Mouse (Mus musculus) bone marrow, adult 2 months (tissue): ENCODE measurements around the gene Gm2431. TPM values are rescaled to one million over a fixed set of nuclear protein-coding genes. Genes with fewer than 3 reads are reported as not detected.
"Not testable (repeated sequence)": the region's sequence is repeated elsewhere in the genome, so short reads cannot be mapped to it uniquely, and the experiment has no call there.

Source experiments
- H3K27ac ChIP-seq: fragments of 200-500 bp; 2 replicates; pipeline ENCODE4 v1.5.1; 2012; ENCODE audit warnings: low read depth, mild to moderate bottlenecking, control low read depth, inconsistent platforms, low read length; ENCODE audit not compliant: control insufficient read depth, poor library complexity, insufficient read depth
- H3K4me1 ChIP-seq: fragments of 200-500 bp; 2 replicates; pipeline ENCODE4 v1.6.1; 2011; ENCODE audit warnings: low read length; ENCODE audit not compliant: control insufficient read depth, insufficient read depth
- H3K4me3 ChIP-seq: fragments of 200-500 bp; replicated peaks from 2 replicates; pipeline ENCODE3; 2011; ENCODE audit warnings: mild to moderate bottlenecking, low read depth, low read length, control low read depth; ENCODE audit not compliant: control insufficient read depth
- CTCF ChIP-seq: fragments of 200-500 bp; IDR thresholded peaks from 2 replicates; pipeline ENCODE4 v1.5.1; 2011; ENCODE audit warnings: low read length, control low read depth; ENCODE audit not compliant: control insufficient read depth, insufficient read depth
- POLR2A ChIP-seq: fragments of 200-500 bp; IDR thresholded peaks from 2 replicates; pipeline ENCODE4 v1.6.1; 2011; ENCODE audit warnings: low read depth, mild to moderate bottlenecking, control low read depth, low read length, borderline replicate concordance; ENCODE audit not compliant: control insufficient read depth
- WGBS: fragments of 180-500 bp; shearing (Covaris S2); methylation state at CpG from one replicate; pipeline ENCODE4 v1.1.7; 2018; 5-methylcytosine and 5-hydroxymethylcytosine counted together
- polyA plus RNA-seq: library from polyadenylated mRNA; stranded (reverse); fragments of >200 nt; gene quantifications from 2 replicates; pipeline ENCODE4 v1.2.4, GENCODE M21; 2011; ENCODE audit warnings: low replicate concordance; ENCODE audit not compliant: missing spikeins, insufficient read depth, insufficient read length

Gene Gm2431
- not detected in 2 replicates for polyA plus RNA-seq

DNA sequence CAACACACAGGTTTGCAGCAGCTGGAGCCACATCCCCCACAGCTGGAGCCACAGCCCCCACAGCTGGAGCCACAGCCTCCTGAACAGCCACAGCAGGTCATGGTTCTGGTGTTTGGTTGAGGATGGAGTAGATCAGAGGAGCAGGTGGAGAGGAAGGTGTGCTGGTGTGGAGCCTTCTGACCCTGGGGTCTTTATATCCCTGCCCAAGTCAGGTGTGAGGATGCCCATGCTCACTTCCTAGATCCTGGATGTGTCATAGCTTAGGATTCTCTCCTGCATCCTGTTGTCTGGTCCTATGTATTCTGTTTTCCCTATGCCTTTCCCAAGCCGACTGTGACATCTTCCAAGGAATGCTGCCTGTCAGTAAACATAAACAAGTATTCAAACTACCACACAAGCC lies at the start of gene Gm2431:
Gm2431 (minus strand) TSS at position 101 of the 400 bp plus-strand sequence.
- not testable (repeated sequence) for H3K27ac ChIP-seq, H3K4me1 ChIP-seq, H3K4me3 ChIP-seq
- WGBS = 32% methylated on average over 1 of the region's 1 CpGs

DNA sequence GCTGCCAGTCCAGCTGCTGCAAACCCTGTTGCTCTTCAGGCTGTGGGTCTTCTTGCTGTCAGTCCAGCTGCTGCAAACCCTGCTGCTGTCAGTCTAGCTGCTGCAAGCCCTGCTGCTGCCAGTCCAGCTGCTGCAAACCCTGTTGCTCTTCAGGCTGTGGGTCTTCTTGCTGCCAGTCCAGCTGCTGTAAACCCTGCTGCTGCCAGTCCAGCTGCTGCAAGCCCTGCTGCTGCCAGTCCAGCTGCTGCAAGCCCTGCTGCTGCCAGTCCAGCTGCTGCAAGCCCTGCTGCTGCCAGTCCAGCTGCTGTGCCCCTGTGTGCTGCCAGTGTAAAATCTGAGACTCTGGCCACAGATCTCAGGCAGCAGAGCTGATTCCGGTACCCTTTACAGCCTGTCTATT lies 45.8 kb upstream of the Gm2431 start:
- H3K27ac ChIP-seq, H3K4me3 ChIP-seq, H3K4me1 ChIP-seq: not testable (repeated sequence)
- WGBS = 78% methylated on average over 1 of the region's 1 CpGs

DNA sequence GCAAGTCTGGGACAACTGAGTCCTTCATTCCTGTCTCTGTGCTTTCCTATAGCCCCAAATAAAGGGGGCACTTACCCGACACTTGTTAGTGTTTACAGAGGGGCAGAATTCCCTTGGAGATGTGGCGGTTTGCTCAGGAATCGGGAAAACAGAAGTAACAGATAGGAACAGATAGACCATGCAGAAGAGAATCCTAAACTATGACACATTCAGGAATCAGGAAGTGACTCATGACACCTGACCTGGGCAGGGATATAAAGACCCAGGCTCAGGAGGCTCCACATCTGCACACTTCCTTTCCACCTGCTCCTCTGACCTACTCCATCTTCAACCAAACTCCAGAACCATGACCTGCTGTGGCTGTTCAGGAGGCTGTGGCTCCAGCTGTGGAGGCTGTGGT lies 45.1 kb upstream of the Gm2431 start, which contains the start of gene Krtap5-4:
Krtap5-4 (plus strand) TSS at position 301 of the 400 bp plus-strand sequence.
- Histone ChIP-seq H3K4me1 (no peaks in the 10 kb centered on the region), H3K4me3 (no peak within 1 kb of the TSS), H3K27ac (no peak within 1 kb of the TSS)
- 27% methylated on average over 3 of the region's 3 CpGs for WGBS
- TF ChIP-seq POLR2A (no peak), CTCF (no peak)

DNA sequence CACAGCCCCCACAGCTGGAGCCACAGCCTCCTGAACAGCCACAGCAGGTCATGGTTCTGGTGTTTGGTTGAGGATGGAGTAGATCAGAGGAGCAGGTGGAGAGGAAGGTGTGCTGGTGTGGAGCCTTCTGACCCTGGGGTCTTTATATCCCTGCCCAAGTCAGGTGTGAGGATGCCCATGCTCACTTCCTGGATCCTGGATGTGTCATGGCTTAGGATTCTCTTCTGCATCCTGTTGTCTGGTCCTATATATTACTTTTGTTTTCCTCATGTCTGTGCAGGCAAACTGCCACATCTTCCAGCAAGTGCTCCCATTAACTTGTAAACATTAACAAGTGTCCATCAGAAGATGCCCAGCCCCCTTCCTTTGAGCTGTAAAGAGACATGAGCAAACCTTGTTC lies 38.9 kb upstream of the Gm2431 start, which contains the start of gene Krtap5-1:
Krtap5-1 (minus strand) TSS at position 101 of the 400 bp plus-strand sequence.
- H3K4me1 ChIP-seq, H3K27ac ChIP-seq, H3K4me3 ChIP-seq: not testable (repeated sequence)

DNA sequence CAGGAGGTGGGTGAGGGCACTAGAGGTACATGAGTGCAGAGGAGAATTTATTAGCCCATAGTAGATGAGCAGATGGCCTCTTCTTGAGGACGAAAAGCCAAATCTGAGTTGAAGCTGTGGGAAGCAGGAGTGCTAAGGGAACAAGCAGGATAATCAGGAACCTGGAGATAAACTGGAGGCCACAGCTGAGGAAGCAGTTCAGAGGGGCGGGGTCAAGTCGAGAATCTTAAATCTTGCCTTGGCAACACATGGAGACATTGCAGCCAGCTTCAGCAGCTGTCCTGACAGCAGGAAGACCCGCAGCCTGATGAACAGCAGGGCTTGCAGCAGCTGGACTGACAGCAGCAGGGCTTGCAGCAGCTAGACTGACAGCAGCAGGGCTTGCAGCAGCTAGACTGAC lies 38.0 kb upstream of the Gm2431 start:
- not testable (repeated sequence) for H3K4me1 ChIP-seq, H3K4me3 ChIP-seq, H3K27ac ChIP-seq
- 30% methylated on average over 4 of the region's 4 CpGs for WGBS

DNA sequence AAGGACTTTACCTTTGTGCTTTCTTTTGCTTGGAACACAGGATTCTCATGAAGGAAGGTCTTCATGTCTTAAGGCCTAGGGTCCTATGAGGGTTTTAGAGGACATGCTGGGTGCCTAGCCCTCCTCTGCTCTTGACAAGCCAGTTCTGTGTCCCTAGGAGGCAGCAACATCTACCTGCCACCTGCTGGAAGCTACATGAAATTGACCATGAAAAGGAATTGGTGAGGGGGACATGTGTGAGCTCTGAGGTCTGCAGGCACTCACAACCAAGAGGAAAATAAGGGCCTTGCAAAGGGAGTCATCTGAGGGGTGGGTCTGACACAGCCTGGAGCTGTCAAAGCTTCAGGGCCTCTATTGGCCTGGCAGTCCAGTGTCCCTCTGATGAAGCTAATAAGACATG lies 37.3 kb upstream of the Gm2431 start:
- no peak overlapping the region for H3K4me3 ChIP-seq
- H3K4me1 ChIP-seq = no peaks in the 10 kb centered on the region
- TF ChIP-seq CTCF = no peak
- no peak overlapping the region for H3K27ac ChIP-seq

DNA sequence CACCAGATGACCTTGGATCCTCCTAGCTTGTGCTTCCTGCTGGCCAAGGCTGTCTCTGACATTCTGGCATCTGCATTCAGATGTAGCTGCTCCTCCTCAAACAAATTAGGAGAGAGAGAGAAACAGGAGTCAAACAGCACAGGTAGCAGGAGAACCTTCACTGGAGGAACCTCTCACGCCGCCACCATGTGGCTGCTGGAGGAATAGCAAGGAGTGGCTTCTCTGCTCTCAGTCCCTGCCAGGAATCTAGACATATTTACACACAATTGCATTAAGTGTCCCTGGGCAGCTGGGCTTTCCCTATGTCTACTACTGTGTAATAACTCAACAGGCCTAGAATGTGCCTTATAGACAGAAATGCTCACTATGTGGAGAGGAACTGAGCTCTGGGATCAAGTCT lies 35.7 kb upstream of the Gm2431 start:
- H3K4me1 ChIP-seq, H3K4me3 ChIP-seq, H3K27ac ChIP-seq: not testable (repeated sequence)
- peak; percentile 56 for TF ChIP-seq CTCF
- 3% methylated on average over 2 of the region's 2 CpGs for WGBS

DNA sequence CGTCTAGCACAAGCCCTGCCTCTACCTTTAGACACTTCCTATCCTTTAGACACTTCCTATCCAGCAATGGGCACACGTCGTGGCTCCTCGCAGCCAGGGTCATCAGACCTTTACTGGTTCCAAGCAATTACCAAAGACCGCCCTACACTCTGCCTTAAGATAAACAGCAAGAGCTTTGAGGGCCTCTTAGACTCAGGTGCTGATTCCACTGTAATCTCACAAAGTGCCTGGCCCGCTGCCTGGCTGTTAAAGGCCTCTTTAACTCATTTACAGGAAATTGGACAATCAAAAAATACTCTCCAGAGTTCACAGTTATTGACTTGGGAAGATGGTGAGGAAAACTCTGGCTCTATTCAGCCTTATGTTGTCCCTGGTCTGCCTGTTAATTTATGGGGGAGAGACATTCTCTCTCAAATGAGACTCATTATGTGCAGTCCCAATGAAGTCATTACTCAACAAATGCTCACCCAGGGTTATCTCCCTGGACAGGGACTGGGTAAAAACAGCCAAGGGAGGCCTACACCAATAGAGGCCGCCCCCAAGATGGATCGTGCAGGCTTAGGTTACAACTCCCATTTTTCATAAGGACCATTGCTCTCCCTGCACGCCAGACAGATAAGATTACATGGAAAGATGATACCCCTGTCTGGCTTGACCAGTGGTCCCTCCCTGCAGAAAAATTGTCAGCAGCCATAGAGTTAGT lies 27.9 kb upstream of the Gm2431 start:
- H3K27ac ChIP-seq, H3K4me3 ChIP-seq, H3K4me1 ChIP-seq: not testable (repeated sequence)
- WGBS = 78% methylated on average over 9 of the region's 9 CpGs

DNA sequence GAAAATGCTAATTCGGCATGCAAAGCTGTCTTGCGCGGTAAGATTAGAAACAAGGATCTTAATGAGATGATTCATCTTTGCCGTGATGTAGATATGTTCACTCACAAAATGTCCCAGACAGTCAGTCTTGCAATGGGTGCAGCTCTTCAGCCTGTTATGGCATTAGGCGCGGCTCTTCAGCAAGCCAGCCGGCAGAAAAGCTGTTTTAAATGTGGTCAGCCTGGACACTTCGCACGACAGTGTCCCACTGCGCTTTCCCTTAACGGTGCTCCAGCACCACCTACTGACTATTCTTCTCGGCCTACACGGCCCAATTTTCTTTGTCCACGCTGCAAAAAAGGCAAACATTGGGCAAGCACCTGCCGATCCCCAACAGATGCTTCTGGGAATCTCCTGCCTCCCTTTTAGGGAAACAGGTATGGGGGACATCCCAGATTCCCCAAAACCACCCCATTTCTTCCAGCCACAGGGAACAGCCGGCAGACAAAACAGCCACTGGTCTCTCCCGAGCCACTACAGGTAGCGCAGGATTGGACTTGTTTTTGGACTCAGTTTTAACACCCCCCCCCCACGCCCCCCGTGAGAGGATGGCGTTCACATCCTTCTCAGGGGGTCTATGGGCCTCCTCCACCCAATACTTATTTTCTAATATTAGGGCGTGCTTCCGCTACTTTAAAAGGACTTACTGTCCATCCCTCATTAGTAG lies 27.1 kb upstream of the Gm2431 start:
- no peak overlapping the region for H3K4me3 ChIP-seq
- H3K27ac ChIP-seq = no peak overlapping the region
- 22% methylated on average over 23 of the region's 23 CpGs for WGBS
- TF ChIP-seq POLR2A (no peak), CTCF (no peak)
- H3K4me1 ChIP-seq = no peaks in the 10 kb centered on the region
